Mouse (Mus musculus): ENCODE measurements around the gene Astn1. TPM values are rescaled to one million over a fixed set of nuclear protein-coding genes. Genes with fewer than 3 reads are reported as not detected.

Gene Astn1
- total and polyA plus RNA-seq, 3 experiments: 0.64 to 1.0 (median 0.91) TPM

DNA sequence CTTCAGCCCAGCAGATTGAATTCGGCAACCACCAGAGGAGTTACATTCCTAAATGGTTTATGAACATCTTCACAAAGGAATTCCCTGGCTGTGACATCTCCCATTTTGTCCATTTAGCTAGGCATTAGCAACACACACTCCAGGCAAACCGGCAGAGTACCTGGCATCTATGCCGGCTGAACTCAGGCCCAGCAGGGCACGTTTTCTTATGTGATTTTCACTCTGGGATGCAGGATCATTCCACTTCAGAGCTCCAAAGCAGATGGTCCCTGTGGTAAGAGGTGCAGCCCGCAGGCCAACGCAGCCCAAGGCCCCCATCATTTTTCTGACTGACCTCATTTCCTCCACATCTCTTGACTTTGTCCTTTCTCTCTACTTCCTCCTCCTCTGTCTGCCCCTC lies 103.2 kb downstream of the Astn1 start:
- Histone ChIP-seq H3K9ac (ENCODE audit: low read depth, low read length) (no peak overlapping the region), H3K4me3 (no peak overlapping the region), H3K4me1 (ENCODE audit: control insufficient read depth, insufficient read depth, low read length) (no peaks in the 10 kb centered on the region), H3K79me2 (replicated peaks; ENCODE audit: control insufficient read depth, insufficient read depth, low read length) (no peaks in the 10 kb centered on the region), H3K27ac (no peak overlapping the region), H3K36me3 (ENCODE audit: control insufficient read depth, insufficient read depth, low read length) (no peaks in the 10 kb centered on the region), H3K27me3 (ENCODE audit: control insufficient read depth, insufficient read depth, low read length) (no peaks in the 10 kb centered on the region)
- TF ChIP-seq EP300 (IDR thresholded peaks at IDR 0.05; ENCODE audit: insufficient read depth, low read depth, low read length) (no peak), POLR2A (IDR thresholded peaks at IDR 0.05; ENCODE audit: insufficient read depth, low read depth, low read length) (no peak), CTCF (IDR thresholded peaks at IDR 0.05) (no peak)
- intact Hi-C loops (cut with DNase I): no loop called here
- WGBS: 62% methylated on average over 6 of the region's 6 CpGs
- no peak for DNase-seq

DNA sequence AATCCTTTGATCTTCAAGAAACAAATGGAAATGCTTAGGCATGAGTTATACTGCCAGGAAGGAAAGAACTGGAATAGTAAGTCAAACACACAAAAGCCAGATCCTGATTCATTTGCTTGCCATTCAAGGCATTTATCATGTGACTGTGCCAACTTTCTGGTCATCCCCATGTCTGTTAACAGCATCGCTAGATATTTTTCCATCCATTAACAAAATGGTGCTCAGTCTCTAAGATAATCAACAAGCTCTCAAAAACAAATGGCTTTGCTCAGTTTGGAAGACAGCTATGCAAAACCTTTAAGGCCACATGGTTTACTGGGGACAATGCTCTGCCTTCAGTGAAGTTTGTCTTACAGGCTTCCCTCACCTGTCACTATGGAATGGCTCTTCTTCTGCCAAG lies 115.8 kb downstream of the Astn1 start:
- Histone ChIP-seq H3K79me2 (replicated peaks; ENCODE audit: control insufficient read depth, insufficient read depth, low read length) (no peaks in the 10 kb centered on the region), H3K4me1 (ENCODE audit: control insufficient read depth, insufficient read depth, low read length) (no peaks in the 10 kb centered on the region), H3K9ac (ENCODE audit: low read depth, low read length) (no peak overlapping the region), H3K36me3 (ENCODE audit: control insufficient read depth, insufficient read depth, low read length) (no peaks in the 10 kb centered on the region), H3K4me3 (no peak overlapping the region), H3K27me3 (ENCODE audit: control insufficient read depth, insufficient read depth, low read length) (no peaks in the 10 kb centered on the region), H3K27ac (no peak overlapping the region)
- DNase-seq: no peak
- 86% methylated on average over 1 of the region's 1 CpGs for WGBS
- TF ChIP-seq CTCF (IDR thresholded peaks at IDR 0.05) (no peak), EP300 (IDR thresholded peaks at IDR 0.05; ENCODE audit: insufficient read depth, low read depth, low read length) (no peak), POLR2A (IDR thresholded peaks at IDR 0.05; ENCODE audit: insufficient read depth, low read depth, low read length) (no peak)
- intact Hi-C loops (cut with DNase I): no loop called here

DNA sequence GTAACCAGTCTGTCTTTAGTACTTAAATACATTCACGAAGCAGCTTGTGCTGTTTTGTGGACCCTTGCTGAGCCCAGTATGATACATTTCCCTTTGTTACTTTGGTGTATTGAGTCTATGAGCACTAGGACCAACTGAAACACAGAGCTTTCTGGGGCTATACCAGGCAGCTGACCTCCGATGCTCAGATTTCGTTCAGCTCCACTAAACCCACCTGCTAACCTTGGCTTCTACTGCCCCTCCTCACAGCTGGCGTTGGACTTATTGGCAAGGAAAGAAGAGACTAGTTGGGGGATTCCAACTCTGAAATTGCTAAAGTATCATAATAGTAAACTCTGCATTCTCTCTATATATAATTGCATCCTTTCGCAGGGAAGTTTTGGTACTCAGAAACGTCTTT lies 118.2 kb downstream of the Astn1 start:
- Histone ChIP-seq H3K4me3 (no peak overlapping the region), H3K27ac (no peak overlapping the region), H3K27me3 (ENCODE audit: control insufficient read depth, insufficient read depth, low read length) (no peaks in the 10 kb centered on the region), H3K9ac (ENCODE audit: low read depth, low read length) (no peak overlapping the region), H3K79me2 (replicated peaks; ENCODE audit: control insufficient read depth, insufficient read depth, low read length) (no peaks in the 10 kb centered on the region), H3K4me1 (ENCODE audit: control insufficient read depth, insufficient read depth, low read length) (no peaks in the 10 kb centered on the region), H3K36me3 (ENCODE audit: control insufficient read depth, insufficient read depth, low read length) (no peaks in the 10 kb centered on the region)
- no peak for DNase-seq
- TF ChIP-seq EP300 (IDR thresholded peaks at IDR 0.05; ENCODE audit: insufficient read depth, low read depth, low read length): no peak
- TF ChIP-seq CTCF (IDR thresholded peaks at IDR 0.05): no peak
- no peak for TF ChIP-seq POLR2A (IDR thresholded peaks at IDR 0.05; ENCODE audit: insufficient read depth, low read depth, low read length)
- WGBS: 81% methylated on average over 6 of the region's 6 CpGs
- intact Hi-C loops (cut with DNase I): no loop called here

DNA sequence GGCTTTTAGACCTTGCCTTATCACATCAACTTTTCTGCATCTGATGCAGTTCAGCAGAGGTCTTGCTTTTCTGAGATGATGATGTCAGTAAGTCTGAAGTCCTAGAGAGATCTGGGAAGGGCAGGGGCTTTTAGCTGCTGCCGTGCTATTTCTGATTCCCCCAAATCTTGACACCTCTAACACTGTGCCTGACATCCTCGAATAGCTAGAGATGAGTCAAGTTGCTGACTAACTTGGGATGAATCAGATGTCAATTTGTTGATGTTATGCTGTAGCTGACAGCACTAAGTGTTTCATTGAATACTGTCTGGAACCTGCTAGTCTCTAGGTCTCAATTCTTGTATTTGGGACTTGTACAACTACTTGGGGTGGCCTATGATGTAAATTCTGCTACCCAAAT lies 121.7 kb downstream of the Astn1 start:
- H3K4me1 ChIP-seq (ENCODE audit: control insufficient read depth, insufficient read depth, low read length): no peaks in the 10 kb centered on the region
- no peak for DNase-seq
- H3K9ac ChIP-seq (ENCODE audit: low read depth, low read length): no peak overlapping the region
- H3K4me3 ChIP-seq: no peak overlapping the region
- TF ChIP-seq CTCF (IDR thresholded peaks at IDR 0.05): no peak
- no peak for TF ChIP-seq POLR2A (IDR thresholded peaks at IDR 0.05; ENCODE audit: insufficient read depth, low read depth, low read length)
- no peak for TF ChIP-seq EP300 (IDR thresholded peaks at IDR 0.05; ENCODE audit: insufficient read depth, low read depth, low read length)
- 49% methylated on average over 2 of the region's 2 CpGs for WGBS
- H3K27ac ChIP-seq: no peak overlapping the region
- intact Hi-C loops (cut with DNase I): no loop called here
- H3K36me3 ChIP-seq (ENCODE audit: control insufficient read depth, insufficient read depth, low read length): no peaks in the 10 kb centered on the region
- no peaks in the 10 kb centered on the region for H3K79me2 ChIP-seq (replicated peaks; ENCODE audit: control insufficient read depth, insufficient read depth, low read length)
- H3K27me3 ChIP-seq (ENCODE audit: control insufficient read depth, insufficient read depth, low read length): no peaks in the 10 kb centered on the region

DNA sequence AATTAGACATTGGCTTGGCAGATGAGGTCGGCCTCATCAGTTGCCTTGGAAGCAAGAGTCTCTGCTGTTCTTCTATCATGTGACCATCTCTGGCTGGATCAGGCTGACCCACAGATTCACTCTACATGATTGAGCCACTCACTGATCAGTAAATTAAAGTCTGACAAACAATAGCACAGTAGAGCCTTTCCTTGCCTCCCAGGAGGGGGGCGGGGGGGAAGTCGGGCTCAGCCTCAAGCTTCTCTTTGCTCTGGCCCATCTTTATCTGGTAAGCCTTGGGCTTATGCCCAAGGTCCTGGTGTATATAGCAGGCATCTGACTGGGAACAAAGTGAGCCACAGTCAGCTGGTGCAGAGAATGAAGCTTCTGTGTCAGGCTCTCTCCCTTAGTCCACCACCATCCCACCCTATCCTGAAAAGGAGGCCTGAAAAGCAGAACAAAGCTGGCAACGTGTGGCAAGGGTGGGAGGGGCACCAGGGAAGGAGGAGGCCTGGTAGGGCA lies 127.5 kb downstream of the Astn1 start:
- WGBS: 51% methylated on average over 4 of the region's 4 CpGs
- no peaks in the 10 kb centered on the region for H3K36me3 ChIP-seq (ENCODE audit: control insufficient read depth, insufficient read depth, low read length)

DNA sequence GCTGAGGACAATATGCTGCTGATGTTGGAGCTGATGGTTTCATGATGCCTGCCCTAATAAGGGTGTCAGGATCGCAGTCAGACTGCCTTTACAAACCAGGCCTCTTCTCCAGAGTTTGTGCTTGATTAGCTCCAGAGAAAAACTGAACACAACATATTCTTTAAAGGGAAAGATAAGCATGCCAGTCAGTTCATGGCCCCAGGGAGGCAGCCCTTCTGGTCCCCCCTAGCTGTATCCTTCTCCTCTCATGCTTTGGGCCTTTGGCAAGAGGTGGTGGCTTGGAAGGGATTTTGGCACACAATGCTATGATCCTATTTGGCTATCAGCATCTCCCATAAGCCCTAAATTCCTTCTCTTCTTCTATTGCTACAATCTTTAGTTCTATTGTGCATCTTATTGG lies 128.1 kb downstream of the Astn1 start:
- no peak overlapping the region for H3K4me3 ChIP-seq
- intact Hi-C loops (cut with DNase I): no loop called here
- no peaks in the 10 kb centered on the region for H3K36me3 ChIP-seq (ENCODE audit: control insufficient read depth, insufficient read depth, low read length)
- H3K4me1 ChIP-seq (ENCODE audit: control insufficient read depth, insufficient read depth, low read length): no peaks in the 10 kb centered on the region
- DNase-seq: no peak
- no peak overlapping the region for H3K9ac ChIP-seq (ENCODE audit: low read depth, low read length)
- no peak overlapping the region for H3K27ac ChIP-seq
- 74% methylated on average over 1 of the region's 1 CpGs for WGBS
- no peaks in the 10 kb centered on the region for H3K27me3 ChIP-seq (ENCODE audit: control insufficient read depth, insufficient read depth, low read length)
- no peak for TF ChIP-seq EP300 (IDR thresholded peaks at IDR 0.05; ENCODE audit: insufficient read depth, low read depth, low read length)
- no peak for TF ChIP-seq POLR2A (IDR thresholded peaks at IDR 0.05; ENCODE audit: insufficient read depth, low read depth, low read length)
- no peak for TF ChIP-seq CTCF (IDR thresholded peaks at IDR 0.05)
- no peaks in the 10 kb centered on the region for H3K79me2 ChIP-seq (replicated peaks; ENCODE audit: control insufficient read depth, insufficient read depth, low read length)

More for the DNA sequence above, 127.5 kb downstream of the Astn1 start:
- H3K27ac ChIP-seq: no peak overlapping the region
- intact Hi-C loops (cut with DNase I): no loop called here
- no peak overlapping the region for H3K4me3 ChIP-seq
- no peaks in the 10 kb centered on the region for H3K79me2 ChIP-seq (replicated peaks; ENCODE audit: control insufficient read depth, insufficient read depth, low read length)
- H3K4me1 ChIP-seq (ENCODE audit: control insufficient read depth, insufficient read depth, low read length): no peaks in the 10 kb centered on the region
- H3K9ac ChIP-seq (ENCODE audit: low read depth, low read length): no peak overlapping the region
- H3K27me3 ChIP-seq (ENCODE audit: control insufficient read depth, insufficient read depth, low read length): no peaks in the 10 kb centered on the region
- no peak for TF ChIP-seq POLR2A (IDR thresholded peaks at IDR 0.05; ENCODE audit: insufficient read depth, low read depth, low read length)
- no peak for TF ChIP-seq CTCF (IDR thresholded peaks at IDR 0.05)
- no peak for TF ChIP-seq EP300 (IDR thresholded peaks at IDR 0.05; ENCODE audit: insufficient read depth, low read depth, low read length)
- DNase-seq: no peak

All from heart, adult 2 months (tissue).